Mouse (Mus musculus): Measurements from ENCODE around the gene Nodal.

The Nodal gene

GRCm38 (mm10) chr10:61399156-61399734 lies 18.5 kb upstream of the Nodal start:
- DNase-seq: peak; percentile 85

- no peak for DNase-seq
These were observed 17.4 kb upstream of the Nodal start for GRCm38 (mm10) chr10:61400407-61400806.

GRCm38 (mm10) chr10:61402480-61402879 lies 15.3 kb upstream of the Nodal start:
- no peak for DNase-seq

- no peak for DNase-seq
These were observed 14.9 kb upstream of the Nodal start for GRCm38 (mm10) chr10:61402911-61403310.

GRCm38 (mm10) chr10:61405958-61406357 lies 11.8 kb upstream of the Nodal start:
- DNase-seq: no peak

GRCm38 (mm10) chr10:61409776-61410175 lies 8.0 kb upstream of the Nodal start:
- DNase-seq: no peak

- no peak for DNase-seq
These were observed 7.6 kb upstream of the Nodal start for GRCm38 (mm10) chr10:61410193-61410592.

- DNase-seq: no peak
These were observed 4.7 kb upstream of the Nodal start for GRCm38 (mm10) chr10:61412910-61413625.

GRCm38 (mm10) chr10:61415240-61415639 lies 2.5 kb upstream of the Nodal start:
- no peak for DNase-seq

- DNase-seq: no peak
These were observed 1.9 kb upstream of the Nodal start for GRCm38 (mm10) chr10:61415890-61416289.

- DNase-seq: no peak
These were observed 1.2 kb upstream of the Nodal start for GRCm38 (mm10) chr10:61416561-61416960.

GRCm38 (mm10) chr10:61417046-61417445 lies 726 bp upstream of the Nodal start:
- DNase-seq: no peak

- peak; percentile 35 for DNase-seq
These were observed 544 bp downstream of the Nodal start for GRCm38 (mm10) chr10:61418131-61418900.

GRCm38 (mm10) chr10:61419146-61419545 lies 1.4 kb downstream of the Nodal start:
- peak; percentile 42 for DNase-seq

- no peak for DNase-seq
These were observed 2.2 kb downstream of the Nodal start for GRCm38 (mm10) chr10:61420011-61420410.

- no peak for DNase-seq
These were observed 5.1 kb downstream of the Nodal start for GRCm38 (mm10) chr10:61422861-61423260.

GRCm38 (mm10) chr10:61423289-61423688 lies 5.5 kb downstream of the Nodal start:
- DNase-seq: peak; percentile 72

GRCm38 (mm10) chr10:61424500-61424899 lies 6.7 kb downstream of the Nodal start:
- peak; percentile 39 for DNase-seq

GRCm38 (mm10) chr10:61425047-61425446 lies 7.3 kb downstream of the Nodal start:
- DNase-seq: peak; percentile 48

GRCm38 (mm10) chr10:61426251-61426757 lies 8.5 kb downstream of the Nodal start:
- no peak for DNase-seq

GRCm38 (mm10) chr10:61427951-61428350 lies 10.2 kb downstream of the Nodal start:
- DNase-seq: no peak

- DNase-seq: no peak
These were observed 10.6 kb downstream of the Nodal start for GRCm38 (mm10) chr10:61428416-61428815.

GRCm38 (mm10) chr10:61429043-61429442 lies 11.3 kb downstream of the Nodal start:
- DNase-seq: no peak

- DNase-seq: no peak
These were observed 13.6 kb downstream of the Nodal start for GRCm38 (mm10) chr10:61431375-61431774.

All from kidney, postnatal 10 days (tissue).